Mouse (Mus musculus) testis, adult 2 months (tissue): ENCODE data around the gene Thap4. TPM values are rescaled to one million over a fixed set of nuclear protein-coding genes. Genes with fewer than 3 reads are reported as not detected.

Source experiments
- H3K27ac ChIP-seq: fragments of 200-500 bp; 2 replicates; pipeline ENCODE4 v1.5.1; 2012; ENCODE audit warnings: low read depth, low read length; ENCODE audit not compliant: control insufficient read depth, insufficient read depth
- H3K27me3 ChIP-seq: fragments of 200-500 bp; 2 replicates; pipeline ENCODE4 v1.6.1; 2012; ENCODE audit warnings: mild to moderate bottlenecking, low read length, moderate library complexity; ENCODE audit not compliant: control insufficient read depth, insufficient read depth
- H3K36me3 ChIP-seq: fragments of 200-500 bp; 2 replicates; pipeline ENCODE4 v1.6.1; 2012; ENCODE audit warnings: mild to moderate bottlenecking, low read length; ENCODE audit not compliant: control insufficient read depth, insufficient read depth
- H3K4me1 ChIP-seq: fragments of 200-500 bp; 2 replicates; pipeline ENCODE4 v1.6.1; 2012; ENCODE audit warnings: low read length; ENCODE audit not compliant: control insufficient read depth, insufficient read depth
- H3K4me3 ChIP-seq: fragments of 200-500 bp; 2 replicates; pipeline ENCODE4 v1.5.1; 2012; ENCODE audit warnings: low read depth, mild to moderate bottlenecking, low read length, moderate library complexity, mixed read lengths; ENCODE audit not compliant: control insufficient read depth
- CTCF ChIP-seq: fragments of 200-500 bp; IDR thresholded peaks from 2 replicates; pipeline ENCODE4 v1.5.1; 2012; ENCODE audit warnings: low read depth, mild to moderate bottlenecking, inconsistent platforms, low read length, moderate library complexity; ENCODE audit not compliant: control insufficient read depth, insufficient read depth, insufficient replicate concordance
- POLR2A ChIP-seq: fragments of 200-500 bp; IDR thresholded peaks from 2 replicates; pipeline ENCODE4 v1.6.1; 2012; ENCODE audit warnings: low read depth, mild to moderate bottlenecking, inconsistent platforms, low read length, moderate library complexity; ENCODE audit not compliant: control insufficient read depth
- polyA plus RNA-seq: library from polyadenylated mRNA; depleted of rRNA; stranded (reverse); fragments of >200 nt; gene quantifications from 2 replicates; pipeline ENCODE4 v1.2.3, GENCODE M21; 2012; rRNA removed

The Thap4 gene
- polyA plus RNA-seq: 261 and 291 TPM in 2 replicates

DNA sequence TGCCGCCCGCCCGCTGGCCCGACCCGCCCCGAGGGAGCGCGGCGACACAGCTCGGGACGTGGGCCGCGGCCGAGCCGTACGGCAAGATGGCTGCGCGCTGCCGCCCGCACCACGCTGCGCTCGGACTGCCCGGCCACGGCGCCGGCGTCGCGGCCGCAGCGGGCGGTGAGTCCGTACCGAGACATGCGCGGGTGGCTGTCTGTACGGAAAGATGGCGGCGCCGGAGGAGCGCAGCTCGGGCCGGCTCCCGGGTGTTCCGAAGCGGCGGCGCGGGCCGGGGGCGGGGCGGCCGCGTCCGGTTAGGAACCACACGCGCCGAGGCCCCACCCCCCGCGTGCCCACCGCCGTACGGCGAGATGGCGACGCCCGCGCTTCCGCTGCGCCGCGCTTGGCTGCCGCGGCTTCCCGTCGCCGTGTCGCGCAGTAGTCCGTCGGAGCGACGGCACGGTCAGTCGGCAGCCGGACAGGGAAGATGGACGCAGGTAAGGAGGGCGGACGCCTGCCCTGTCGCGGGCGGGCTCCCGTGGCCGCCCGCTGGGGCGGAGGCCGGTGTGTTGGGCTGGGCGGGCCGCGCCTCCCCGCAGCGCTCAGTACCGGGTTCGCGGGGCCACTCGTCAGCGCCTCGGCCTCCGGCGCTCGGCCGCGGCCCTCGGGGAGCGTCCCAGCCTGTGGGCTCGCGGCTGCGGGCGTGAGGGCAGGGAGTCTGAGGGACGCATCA is at the start of gene Thap4:
TSS of gene Thap4 (minus strand) at position 292 of the 718 bp plus-strand sequence.
- H3K27me3 ChIP-seq: no peaks in the 10 kb centered on the region
- H3K4me1 ChIP-seq: peaks cover 6% of the 10 kb centered on the region
- TF ChIP-seq POLR2A (peak; percentile 70), CTCF (no peak)
- peak within 1 kb of the TSS; percentile 94 for H3K4me3 ChIP-seq
- no peaks in the 10 kb centered on the region; the same call in 1 of the 2 replicates for H3K36me3 ChIP-seq
- H3K27ac ChIP-seq: peak within 1 kb of the TSS; percentile 85

- Histone ChIP-seq H3K4me1 (peaks cover 12% of the 10 kb centered on the region), H3K36me3 (peaks cover 2% of the 10 kb centered on the region; the same call in 1 of the 2 replicates), H3K27ac (peak within 1 kb of the TSS; percentile 83), H3K4me3 (peak within 1 kb of the TSS; percentile 84), H3K27me3 (no peaks in the 10 kb centered on the region)
- peak; percentile 92 for TF ChIP-seq CTCF
- peak; percentile 83 for TF ChIP-seq POLR2A
These were observed 49.2 kb upstream of the Thap4 start, which contains the start of gene Ing5 for GRCm38 (mm10) chr1:93803556-93804507. TSS of gene Ing5 (plus strand) at chr1:93803965.

DNA sequence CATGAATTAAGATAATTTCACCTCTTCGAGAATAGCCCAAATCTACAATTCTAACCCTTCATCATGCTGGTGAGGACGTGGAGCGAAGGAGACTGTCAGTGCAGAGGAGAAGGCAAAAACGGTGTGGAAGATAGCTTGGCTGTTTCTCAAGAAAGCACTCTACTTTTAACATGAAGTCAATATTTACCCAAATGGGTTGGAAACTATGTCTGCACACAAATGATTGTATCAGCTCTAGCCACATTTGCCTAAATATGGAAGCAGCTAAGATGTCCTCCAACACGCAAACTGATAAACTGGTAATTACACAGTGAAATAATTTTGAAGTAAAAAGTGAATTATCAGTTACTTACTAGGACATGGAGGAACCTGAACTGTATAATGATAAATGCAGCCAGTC is 48.1 kb upstream of the Thap4 start:
- H3K4me3 ChIP-seq: no peak overlapping the region
- peaks cover 2% of the 10 kb centered on the region; the same call in 1 of the 2 replicates for H3K36me3 ChIP-seq
- TF ChIP-seq CTCF: no peak
- TF ChIP-seq POLR2A: no peak
- H3K4me1 ChIP-seq: peaks cover 12% of the 10 kb centered on the region
- no peaks in the 10 kb centered on the region for H3K27me3 ChIP-seq
- H3K27ac ChIP-seq: peak overlapping the region; percentile 58

GRCm38 (mm10) chr1:93801741-93802238 is 47.1 kb upstream of the Thap4 start, which contains the start of gene Dtymk:
TSS of gene Dtymk (minus strand) at chr1:93801934.
- TF ChIP-seq CTCF: peak; percentile 26; the same call in 1 of the 2 replicates
- peak; percentile 89 for TF ChIP-seq POLR2A
- Histone ChIP-seq H3K27ac (peak within 1 kb of the TSS; percentile 92), H3K4me3 (peak within 1 kb of the TSS; percentile 99), H3K4me1 (peaks cover 12% of the 10 kb centered on the region), H3K36me3 (peaks cover 2% of the 10 kb centered on the region; the same call in 1 of the 2 replicates), H3K27me3 (no peaks in the 10 kb centered on the region)

- peaks cover 2% of the 10 kb centered on the region; the same call in 1 of the 2 replicates for H3K36me3 ChIP-seq
- peak overlapping the region; percentile 99 for H3K4me3 ChIP-seq
- TF ChIP-seq CTCF (no peak), POLR2A (no peak)
- H3K27me3 ChIP-seq: no peaks in the 10 kb centered on the region
- H3K4me1 ChIP-seq: peaks cover 12% of the 10 kb centered on the region
- peak overlapping the region; percentile 92 for H3K27ac ChIP-seq
These were observed 46.2 kb upstream of the Thap4 start for GRCm38 (mm10) chr1:93800670-93801503.

GRCm38 (mm10) chr1:93795886-93796285 is 41.2 kb upstream of the Thap4 start:
- H3K27ac ChIP-seq: peak overlapping the region; percentile 53; the same call in 1 of the 2 replicates
- peaks cover 2% of the 10 kb centered on the region for H3K4me1 ChIP-seq
- peaks cover 3% of the 10 kb centered on the region for H3K36me3 ChIP-seq
- H3K27me3 ChIP-seq: no peaks in the 10 kb centered on the region
- no peak overlapping the region for H3K4me3 ChIP-seq
- TF ChIP-seq CTCF: no peak
- TF ChIP-seq POLR2A: no peak
